Mouse (Mus musculus) ZHBTc4 (cell line): Measurements from ENCODE around the gene Ramp2.

Experiments
- DNase-seq: peaks from one replicate; pipeline ENCODE4 v3.0.0-alpha.2; 2011; ENCODE audit warnings: low read depth, low spot score

Gene Ramp2

GRCm38 (mm10) chr11:101265906-101266305, 20.1 kb downstream of the Ramp2 start:
- no peak for DNase-seq

GRCm38 (mm10) chr11:101269577-101270116, 23.8 kb downstream of the Ramp2 start:
- peak; percentile 52 for DNase-seq

DNA sequence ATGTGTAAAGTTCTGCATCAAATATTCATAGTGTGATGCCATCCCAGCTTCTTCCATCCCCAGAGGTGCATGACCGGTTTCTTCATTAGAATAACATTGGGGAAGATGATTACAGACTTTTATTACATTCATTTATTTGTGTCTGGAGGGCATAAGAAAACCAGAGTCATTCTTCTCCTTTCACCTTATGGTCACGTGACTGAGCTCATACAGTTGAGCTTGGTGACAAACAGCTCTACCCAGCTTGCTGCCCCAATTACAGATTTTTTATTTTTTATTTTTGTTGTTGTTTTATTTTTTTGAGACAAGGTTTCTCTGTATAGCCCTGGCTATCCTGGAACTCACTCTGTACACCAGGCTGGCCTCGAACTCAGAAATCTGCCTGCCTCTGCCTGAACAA, 26.6 kb downstream of the Ramp2 start:
- DNase-seq = no peak

DNA sequence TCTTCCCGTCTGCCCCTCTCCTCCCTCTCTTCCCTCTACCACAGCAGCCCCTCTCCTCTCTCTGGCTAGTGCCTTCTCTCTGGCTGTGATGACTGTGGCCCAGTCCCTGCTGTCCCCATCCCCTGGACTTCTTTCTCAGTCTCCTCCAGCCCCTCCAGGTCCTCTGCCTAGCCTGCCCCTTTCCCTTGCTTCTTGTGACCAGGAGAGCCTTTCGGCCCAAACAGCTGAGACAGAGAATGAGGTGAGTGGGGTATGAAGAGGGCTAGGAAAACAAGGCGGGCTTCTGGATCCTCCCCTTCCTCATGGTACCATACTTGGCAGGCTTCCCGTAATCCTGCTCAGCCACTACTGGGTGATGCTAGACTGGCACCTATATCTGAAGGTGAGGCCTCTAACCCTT, 29.5 kb downstream of the Ramp2 start:
- no peak for DNase-seq

- peak; percentile 36 for DNase-seq
Observed at GRCm38 (mm10) chr11:101276319-101277070, 30.7 kb downstream of the Ramp2 start.

GRCm38 (mm10) chr11:101277381-101278222, 31.8 kb downstream of the Ramp2 start:
- DNase-seq = no peak

DNA sequence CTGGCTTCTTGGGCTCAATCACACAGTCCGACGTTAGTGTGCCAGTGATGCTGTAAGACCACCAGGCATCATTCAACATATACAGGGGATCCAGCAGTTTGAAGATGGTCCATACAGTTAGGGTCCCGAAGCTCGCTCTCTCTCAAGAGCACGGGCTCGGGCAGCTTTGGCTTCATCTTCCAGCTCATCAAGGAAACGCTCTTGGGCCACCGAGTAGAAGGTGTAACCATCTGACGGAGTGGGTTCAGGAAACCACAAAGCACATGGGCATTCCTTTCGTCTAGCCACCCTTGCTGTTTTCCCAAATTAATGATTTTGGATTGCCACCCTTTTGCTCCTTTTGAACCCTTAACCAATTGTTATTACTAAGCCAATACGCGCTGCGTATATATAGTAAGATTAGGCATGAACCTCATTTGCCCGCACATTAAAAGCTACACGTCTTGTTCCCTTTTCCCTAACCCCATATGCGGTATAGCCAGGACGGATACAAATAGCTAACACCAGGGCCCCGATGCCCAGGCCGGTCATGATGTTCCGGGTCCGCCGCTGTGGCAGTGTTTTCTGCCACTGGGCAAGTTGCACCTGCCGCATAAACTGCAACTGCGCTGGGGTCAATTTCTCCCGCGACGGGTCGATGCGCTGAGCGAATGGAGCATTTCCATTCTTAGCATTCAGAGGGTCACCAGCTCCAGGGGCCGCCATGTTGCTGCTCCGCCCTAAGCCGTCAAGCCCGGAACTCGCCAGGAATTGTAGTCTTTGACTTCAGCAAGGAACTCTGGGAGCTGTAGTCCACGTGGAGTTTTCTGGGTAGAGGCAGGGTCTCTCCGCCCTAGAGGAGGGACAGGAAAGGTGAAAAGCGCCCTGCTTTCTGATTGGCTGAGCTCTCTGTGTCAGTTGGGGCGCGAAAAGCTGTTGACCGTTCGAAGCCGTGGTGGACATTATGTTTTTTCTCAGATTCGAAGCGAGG, 32.7 kb downstream of the Ramp2 start, which contains the start of the genes Cntd1 and Coa3:
Gene Cntd1, plus strand, starts transcription at position 790 of the 970 bp plus-strand sequence.
Gene Coa3, minus strand, starts transcription at position 892 of the 970 bp plus-strand sequence.
- peak; percentile 94 for DNase-seq

GRCm38 (mm10) chr11:101279193-101279569, 33.4 kb downstream of the Ramp2 start:
- DNase-seq = peak; percentile 14

DNA sequence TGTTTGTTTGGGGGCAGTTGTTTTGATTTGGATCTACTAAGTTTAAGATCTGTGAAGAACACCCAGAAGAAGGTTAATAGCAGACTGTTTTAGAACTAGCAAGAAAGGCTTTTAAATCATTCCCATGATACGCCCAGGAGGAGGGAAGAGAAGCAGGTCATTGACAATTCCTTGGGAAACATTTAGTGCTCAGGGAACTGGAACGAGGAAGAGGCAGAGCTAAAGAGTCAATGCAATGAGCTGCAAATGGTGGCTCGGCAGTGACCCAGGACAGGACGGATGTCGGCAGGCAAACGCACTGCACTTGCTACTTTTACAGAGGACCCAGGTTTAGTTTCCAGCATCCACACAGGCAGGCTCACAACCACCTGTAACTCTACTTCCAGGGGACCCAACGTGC, 35.0 kb downstream of the Ramp2 start:
- DNase-seq = no peak

DNA sequence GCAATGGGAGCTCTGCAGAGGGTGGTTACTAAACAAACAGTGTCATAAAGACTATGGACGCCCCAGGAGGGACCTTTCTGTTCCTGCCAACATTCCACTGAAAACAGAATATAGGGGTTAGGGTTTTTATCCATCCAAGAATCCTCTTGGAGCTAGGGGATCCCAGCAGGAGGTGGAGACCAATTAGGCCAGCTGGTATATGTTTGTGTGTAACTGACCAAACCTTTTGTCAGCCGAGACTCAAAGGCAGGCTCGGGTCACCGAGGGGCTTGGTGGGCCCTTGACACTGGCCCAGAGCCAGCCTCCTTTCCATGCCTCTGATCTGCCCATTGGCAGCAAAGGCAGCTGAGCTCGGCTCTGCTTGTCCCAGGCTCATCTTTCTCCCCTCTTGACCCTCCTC, 37.1 kb downstream of the Ramp2 start:
- no peak for DNase-seq

DNA sequence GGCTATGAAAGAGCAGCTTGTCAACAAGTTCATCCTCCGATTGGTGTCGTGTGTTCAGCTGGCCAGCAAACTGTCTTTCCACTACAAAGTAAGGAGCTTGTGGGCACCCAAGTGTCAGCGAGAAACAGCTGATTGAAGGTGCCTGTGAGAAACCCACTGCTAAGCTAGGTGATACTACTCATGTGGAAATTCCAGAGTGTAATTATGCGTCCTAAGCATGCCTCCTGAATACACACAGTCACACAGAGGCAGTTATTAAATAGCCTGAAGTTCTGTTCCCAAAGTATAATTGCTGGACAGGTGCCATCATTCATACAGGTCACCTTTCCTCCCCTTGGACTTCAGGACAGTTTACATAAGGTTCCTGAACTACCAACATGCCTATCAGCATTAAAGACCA, 38.0 kb downstream of the Ramp2 start:
- DNase-seq = no peak

- DNase-seq = no peak
Observed at GRCm38 (mm10) chr11:101287306-101287705, 41.5 kb downstream of the Ramp2 start.

- no peak for DNase-seq
Observed at GRCm38 (mm10) chr11:101291231-101291630, 45.4 kb downstream of the Ramp2 start.

GRCm38 (mm10) chr11:101295191-101295590, 49.4 kb downstream of the Ramp2 start:
- no peak for DNase-seq

- peak; percentile 53 for DNase-seq
Observed at GRCm38 (mm10) chr11:101300881-101301280, 55.1 kb downstream of the Ramp2 start.

DNA sequence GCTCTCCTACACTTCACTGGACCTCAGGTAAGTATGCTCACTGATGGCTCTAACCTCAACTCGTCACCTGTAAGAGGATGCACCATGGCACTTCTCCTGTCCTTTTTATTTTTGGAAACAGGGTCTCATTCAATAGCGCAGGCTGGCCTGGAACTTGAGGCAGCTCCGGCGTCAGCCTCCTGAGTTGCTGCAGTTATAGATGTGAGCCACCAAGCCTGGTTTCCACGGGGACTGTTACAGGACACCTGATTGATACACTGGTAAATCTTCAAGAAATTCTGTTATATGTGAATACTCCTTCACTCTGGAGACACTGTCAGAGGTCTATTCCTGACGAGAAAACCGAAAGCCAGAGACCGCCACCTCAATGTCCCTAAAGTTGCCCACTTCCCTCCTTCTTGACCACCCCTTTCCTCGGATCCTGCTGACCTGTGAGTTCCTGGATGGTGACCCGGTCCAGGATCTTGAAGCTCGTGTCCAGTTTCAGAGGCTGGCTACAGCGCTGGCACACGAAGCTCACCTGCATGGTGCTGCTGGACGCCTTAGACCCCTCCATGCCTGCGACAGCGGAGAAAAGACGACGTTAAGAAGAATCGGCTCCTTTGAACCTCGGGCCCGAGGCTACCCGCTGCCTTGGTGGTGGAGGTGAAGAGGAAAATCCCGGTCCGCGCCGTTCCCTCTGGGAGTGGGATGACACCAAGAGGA, 55.6 kb downstream of the Ramp2 start:
- no peak for DNase-seq

DNA sequence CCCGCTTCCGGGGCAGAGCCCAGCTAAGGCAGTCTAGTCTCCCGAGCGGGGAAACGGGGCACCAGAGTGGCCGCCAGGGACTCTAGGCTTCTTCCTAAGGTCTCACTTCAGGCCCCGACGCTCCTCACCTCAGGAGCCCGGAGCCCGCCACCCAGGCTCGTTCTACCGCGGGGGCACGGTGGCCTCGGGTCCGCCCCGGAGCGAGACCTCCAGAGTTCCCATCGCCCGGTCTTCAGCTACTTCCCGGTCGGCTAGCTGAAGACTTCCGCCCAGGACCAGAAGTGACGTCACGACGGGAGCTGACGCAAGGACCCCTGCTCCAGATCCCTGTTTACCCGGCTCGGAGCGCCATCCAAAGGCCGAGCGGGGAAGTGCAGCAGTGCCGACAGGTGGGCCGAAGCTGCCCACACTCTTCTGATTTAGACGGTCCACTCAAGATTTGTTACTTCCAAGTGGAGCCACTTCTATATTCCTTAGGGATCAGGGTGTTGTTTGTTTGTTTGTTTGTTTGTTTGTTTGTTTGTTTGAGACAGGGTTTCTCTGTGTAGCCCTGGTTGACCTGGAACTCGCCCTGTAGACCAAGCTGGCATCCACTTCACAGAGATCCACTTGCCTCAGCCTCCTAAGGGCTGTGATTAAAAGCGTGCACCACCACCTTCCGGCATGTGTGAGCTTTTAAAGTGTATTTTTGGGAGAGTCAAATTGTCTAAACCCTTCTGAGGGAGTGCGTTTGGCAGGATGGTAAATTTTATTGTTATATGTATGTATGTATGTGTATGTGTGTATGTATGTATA, 56.4 kb downstream of the Ramp2 start, which contains the start of gene Becn1:
Gene Becn1, minus strand, starts transcription at position 283 of the 795 bp plus-strand sequence.
- DNase-seq = peak; percentile 97

GRCm38 (mm10) chr11:101307744-101308143, 61.9 kb downstream of the Ramp2 start:
- peak; percentile 82 for DNase-seq
